Mouse (Mus musculus) MEL (cell line): Measurements from ENCODE around the gene Klhl22. TPM values are rescaled to one million over a fixed set of nuclear protein-coding genes. Genes with fewer than 3 reads are reported as not detected.

ENCODE experiments used
- DNase-seq: peaks from one replicate; pipeline ENCODE4 v3.0.0; 2011; ENCODE audit warnings: low read depth, low spot score
- H3K27ac ChIP-seq: 2 replicates; pipeline ENCODE4 v1.5.1; 2012; ENCODE audit warnings: low read depth, mild to moderate bottlenecking, control low read depth, low read length, moderate library complexity; ENCODE audit not compliant: control insufficient read depth
- H3K27me3 ChIP-seq, 2 experiments: fragments of 150-350 bp in 1 of 2; sonication (generic) in 1 of 2; 2 replicates each; pipeline ENCODE4 v1.6.1; 2012; ENCODE audit warnings: low read length in 2 of 2, mild to moderate bottlenecking in 2 of 2, improper control_type of control experiment in 1 of 2, moderate library complexity in 1 of 2; ENCODE audit not compliant: insufficient read depth in 2 of 2, control insufficient read depth in 1 of 2
- H3K36me3 ChIP-seq, 2 experiments: 2 replicates each; pipeline ENCODE4 v1.6.1; 2012 to 2014; ENCODE audit warnings: low read length in 2 of 2, improper control_type of control experiment in 1 of 2, inconsistent platforms in 1 of 2, mild to moderate bottlenecking in 1 of 2; ENCODE audit not compliant: insufficient read depth in 2 of 2, control insufficient read depth in 1 of 2
- H3K4me1 ChIP-seq, 2 experiments: fragments of 150-350 bp in 1 of 2; sonication (generic) in 1 of 2; 2 replicates each; pipeline ENCODE4 v1.6.1; 2012; ENCODE audit warnings: low read length in 2 of 2, improper control_type of control experiment in 1 of 2, mild to moderate bottlenecking in 1 of 2; ENCODE audit not compliant: insufficient read depth in 2 of 2, control insufficient read depth in 1 of 2
- H3K4me3 ChIP-seq, 2 experiments: fragments of 150-350 bp in 1 of 2; sonication (generic) in 1 of 2; 2 replicates each; pipeline ENCODE4 v1.5.1; 2012; ENCODE audit warnings: low read depth in 2 of 2, low read length in 2 of 2, mild to moderate bottlenecking in 2 of 2, moderate library complexity in 2 of 2, control low read depth in 1 of 2, improper control_type of control experiment in 1 of 2; ENCODE audit not compliant: control insufficient read depth in 1 of 2, insufficient read depth in 1 of 2
- H3K79me2 ChIP-seq: 2 replicates; pipeline ENCODE4 v1.6.1; 2012; ENCODE audit warnings: mild to moderate bottlenecking, low read length, moderate library complexity; ENCODE audit not compliant: control insufficient read depth, poor library complexity, insufficient read depth
- H3K9ac ChIP-seq: 2 replicates; pipeline ENCODE4 v1.6.1; 2012; ENCODE audit warnings: low read depth, mild to moderate bottlenecking, control low read depth, low read length, moderate library complexity; ENCODE audit not compliant: control insufficient read depth, poor library complexity, severe bottlenecking
- H3K9me3 ChIP-seq: fragments of 150-350 bp; sonication (generic); replicated peaks from 2 replicates; pipeline ENCODE4 v1.6.1; 2012; ENCODE audit warnings: mild to moderate bottlenecking, low read length, improper control_type of control experiment, moderate library complexity; ENCODE audit not compliant: insufficient read depth
- BHLHE40 ChIP-seq: IDR thresholded peaks from 2 replicates; pipeline ENCODE4 v1.6.1; 2012; ENCODE audit warnings: low read depth, mild to moderate bottlenecking, inconsistent platforms, low read length, improper control_type of control experiment, borderline replicate concordance
- CHD2 ChIP-seq: IDR thresholded peaks from 2 replicates; pipeline ENCODE4 v1.6.1; 2011; ENCODE audit warnings: low read length, improper control_type of control experiment
- CTCF ChIP-seq, 3 experiments: IDR thresholded peaks in 2 of 3; conservative IDR thresholded peaks in 1 of 3; 2 replicates each; pipeline ENCODE4 v1.5.1; 2011 to 2012; ENCODE audit warnings: low read length in 3 of 3, low read depth in 2 of 3, mild to moderate bottlenecking in 2 of 3, improper control_type of control experiment in 1 of 3, inconsistent platforms in 1 of 3, mixed read lengths in 1 of 3, moderate library complexity in 1 of 3; ENCODE audit not compliant: control insufficient read depth in 1 of 3, insufficient read depth in 1 of 3, poor library complexity in 1 of 3, severe bottlenecking in 1 of 3
- E2F4 ChIP-seq: IDR thresholded peaks from 2 replicates; pipeline ENCODE4 v1.6.1; 2011; ENCODE audit warnings: low read depth, low read length, improper control_type of control experiment, borderline replicate concordance
- EP300 ChIP-seq, 2 experiments: IDR thresholded peaks; 2 replicates each; pipeline ENCODE4 v1.6.1; 2011; ENCODE audit warnings: improper control_type of control experiment in 2 of 2, low read length in 2 of 2, low read depth in 1 of 2, mild to moderate bottlenecking in 1 of 2
- ETS1 ChIP-seq: IDR thresholded peaks from 2 replicates; pipeline ENCODE4 v1.6.1; 2012; ENCODE audit warnings: low read depth, mild to moderate bottlenecking, inconsistent platforms, low read length, improper control_type of control experiment, moderate library complexity
- GABPA ChIP-seq: IDR thresholded peaks from 2 replicates; pipeline ENCODE4 v1.6.1; 2012; ENCODE audit warnings: low read depth, mild to moderate bottlenecking, inconsistent platforms, low read length, improper control_type of control experiment, moderate library complexity
- MAFK ChIP-seq: IDR thresholded peaks from 2 replicates; pipeline ENCODE4 v1.6.1; 2011; ENCODE audit warnings: low read depth, mild to moderate bottlenecking, low read length, improper control_type of control experiment, borderline replicate concordance
- MAX ChIP-seq: IDR thresholded peaks from 2 replicates; pipeline ENCODE4 v1.6.1; 2011; ENCODE audit warnings: low read length, improper control_type of control experiment
- MAZ ChIP-seq: IDR thresholded peaks from 2 replicates; pipeline ENCODE4 v1.6.1; 2012; ENCODE audit warnings: low read depth, mild to moderate bottlenecking, inconsistent platforms, low read length, improper control_type of control experiment
- MEF2A ChIP-seq: IDR thresholded peaks from 2 replicates; pipeline ENCODE4 v1.6.1; 2014; ENCODE audit warnings: low read depth, mild to moderate bottlenecking, inconsistent platforms, low read length, improper control_type of control experiment; ENCODE audit not compliant: poor library complexity, insufficient replicate concordance, severe bottlenecking; ENCODE audit errors: extremely low read depth
- MXI1 ChIP-seq: IDR thresholded peaks from 2 replicates; pipeline ENCODE4 v1.6.1; 2011; ENCODE audit warnings: mild to moderate bottlenecking, low read depth, low read length, improper control_type of control experiment
- MYB ChIP-seq: IDR thresholded peaks from 2 replicates; pipeline ENCODE4 v1.6.1; 2011; ENCODE audit warnings: mild to moderate bottlenecking, low read depth, low read length, improper control_type of control experiment
- MYC ChIP-seq: IDR thresholded peaks from 2 replicates; pipeline ENCODE4 v1.6.1; 2011; ENCODE audit warnings: low read depth, mild to moderate bottlenecking, low read length, improper control_type of control experiment, moderate library complexity
- NELFE ChIP-seq: IDR thresholded peaks from 2 replicates; pipeline ENCODE4 v1.6.1; 2011; ENCODE audit warnings: low read depth, low read length, improper control_type of control experiment
- POLR2A ChIP-seq, 2 experiments: IDR thresholded peaks; 2 replicates each; pipeline ENCODE4 v1.6.1; 2011 to 2012; ENCODE audit warnings: low read length in 2 of 2, mild to moderate bottlenecking in 2 of 2, control low read depth in 1 of 2, improper control_type of control experiment in 1 of 2, low read depth in 1 of 2, moderate library complexity in 1 of 2; ENCODE audit not compliant: control insufficient read depth in 1 of 2, insufficient read depth in 1 of 2, poor library complexity in 1 of 2
- POLR2AphosphoS2 ChIP-seq: IDR thresholded peaks from 2 replicates; pipeline ENCODE4 v1.6.1; 2011; ENCODE audit warnings: low read length, improper control_type of control experiment
- POLR2AphosphoS5 ChIP-seq: IDR thresholded peaks from 2 replicates; pipeline ENCODE4 v1.6.1; 2012; ENCODE audit warnings: low read depth, borderline replicate concordance, mild to moderate bottlenecking, inconsistent platforms, low read length, moderate library complexity, mixed read lengths
- RAD21 ChIP-seq: IDR thresholded peaks from 2 replicates; pipeline ENCODE4 v1.6.1; 2011; ENCODE audit warnings: mild to moderate bottlenecking, low read depth, low read length, improper control_type of control experiment
- RCOR1 ChIP-seq: IDR thresholded peaks from 2 replicates; pipeline ENCODE4 v1.6.1; 2012; ENCODE audit warnings: low read depth, mild to moderate bottlenecking, inconsistent platforms, low read length, improper control_type of control experiment
- SIN3A ChIP-seq: IDR thresholded peaks from 2 replicates; pipeline ENCODE4 v1.6.1; 2012; ENCODE audit warnings: low read length, improper control_type of control experiment, inconsistent platforms
- SMC3 ChIP-seq: IDR thresholded peaks from 2 replicates; pipeline ENCODE4 v1.6.1; 2011; ENCODE audit warnings: low read depth, low read length, improper control_type of control experiment
- UBTF ChIP-seq: IDR thresholded peaks from 2 replicates; pipeline ENCODE4 v1.6.1; 2012; ENCODE audit warnings: low read depth, mild to moderate bottlenecking, inconsistent platforms, low read length, improper control_type of control experiment, moderate library complexity, borderline replicate concordance; ENCODE audit not compliant: insufficient read depth
- USF2 ChIP-seq, 2 experiments: IDR thresholded peaks; 2 replicates each; pipeline ENCODE4 v1.6.1; 2011 to 2012; ENCODE audit warnings: improper control_type of control experiment in 2 of 2, low read length in 2 of 2, borderline replicate concordance in 1 of 2, inconsistent platforms in 1 of 2, low read depth in 1 of 2, mild to moderate bottlenecking in 1 of 2; ENCODE audit not compliant: insufficient read depth in 1 of 2
- ZMIZ1 ChIP-seq: IDR thresholded peaks from 2 replicates; pipeline ENCODE4 v1.6.1; 2012; ENCODE audit warnings: low read depth, mild to moderate bottlenecking, inconsistent platforms, low read length, improper control_type of control experiment, moderate library complexity
- polyA plus RNA-seq, 2 experiments: library from polyadenylated mRNA; stranded (reverse) in 1 of 2; unstranded in 1 of 2; fragments of >175 nt in 1 of 2; fragments of >200 nt in 1 of 2; gene quantifications; 2 replicates each; pipeline versions ENCODE4 v1.2.1 to v1.2.4; 2012; ENCODE audit warnings: low replicate concordance in 2 of 2, low read depth in 1 of 2; ENCODE audit not compliant: insufficient read length in 2 of 2, insufficient read depth in 1 of 2, missing spikeins in 1 of 2
- total RNA-seq: library from RNA; depleted of rRNA; stranded (reverse); fragments of 300-350 nt; gene quantifications from 2 replicates; pipeline ENCODE4 v1.2.3, GENCODE M21; 2012

Gene Klhl22
- total and polyA plus RNA-seq, 3 experiments, result 82.4 to 191 (median 97.0) TPM

DNA sequence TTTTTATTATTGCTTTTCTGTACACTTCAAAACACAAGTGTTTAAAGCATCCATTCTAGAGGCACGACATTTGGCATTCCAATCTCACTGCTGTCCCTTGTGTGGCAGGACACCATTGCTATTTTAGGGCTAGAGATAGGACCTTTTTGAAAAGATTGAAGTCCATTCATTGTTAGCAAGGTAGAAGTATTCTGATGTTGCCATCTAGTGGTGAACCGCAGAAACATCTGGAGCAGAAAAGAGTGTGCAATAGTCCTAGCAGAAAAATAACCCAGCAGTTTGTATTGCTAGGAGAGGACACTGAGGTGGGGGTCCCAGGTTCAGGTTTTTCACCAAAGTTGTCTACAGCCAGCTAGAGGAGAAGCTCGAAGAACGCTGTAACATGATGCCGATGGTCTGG, 52.7 kb downstream of the Klhl22 start (continued):
- TF ChIP-seq MYC, result peak; percentile 30; the same call in 1 of the 2 replicates
- no peak for TF ChIP-seq MYB
- no peak for TF ChIP-seq EP300 (IDR thresholded peaks at IDR 0.05; ENCODE audit: low read depth in 1 of 2, low read length in 2 of 2)
- no peak for TF ChIP-seq MAFK
- no peak for TF ChIP-seq E2F4
- no peak for TF ChIP-seq NELFE
- TF ChIP-seq ETS1, result no peak
- no peak for TF ChIP-seq UBTF
- TF ChIP-seq, all 39 proteins: peak for 8

DNA sequence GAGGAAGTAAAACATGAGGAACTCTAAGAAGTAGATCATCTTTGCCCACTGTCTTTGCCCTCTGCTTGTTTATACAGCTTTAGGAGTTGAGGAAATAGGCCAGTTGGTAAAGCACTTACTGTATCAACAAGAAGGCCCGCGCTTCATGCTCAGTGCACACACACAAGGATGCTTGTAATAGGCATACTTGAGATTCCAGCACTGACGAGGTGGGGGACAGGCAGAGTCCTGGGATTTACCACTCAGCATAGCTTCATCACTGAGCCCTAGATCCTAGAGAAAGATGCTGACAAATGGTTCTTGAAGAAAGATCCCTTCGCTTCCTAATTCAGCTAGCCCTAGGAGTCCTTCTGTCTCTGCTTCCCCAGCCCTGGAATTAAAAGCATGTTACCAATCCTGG, 53.8 kb downstream of the Klhl22 start:
- DNase-seq, result no peak
- no peaks in the 10 kb centered on the region; a peak in 1 of 4 replicates for H3K36me3 ChIP-seq
- H3K27ac ChIP-seq, result no peak overlapping the region
- no peak overlapping the region for H3K9ac ChIP-seq
- no peaks in the 10 kb centered on the region for H3K27me3 ChIP-seq
- H3K4me3 ChIP-seq, result no peak overlapping the region
- no peaks in the 10 kb centered on the region for H3K79me2 ChIP-seq
- TF ChIP-seq RCOR1 (no peak), MEF2A (no peak), MXI1 (no peak)
- H3K9me3 ChIP-seq, result no peaks in the 10 kb centered on the region
- peaks cover 0 to 6% of the 10 kb centered on the region in 2 experiments; a peak in 1 of 4 replicates for H3K4me1 ChIP-seq

DNA sequence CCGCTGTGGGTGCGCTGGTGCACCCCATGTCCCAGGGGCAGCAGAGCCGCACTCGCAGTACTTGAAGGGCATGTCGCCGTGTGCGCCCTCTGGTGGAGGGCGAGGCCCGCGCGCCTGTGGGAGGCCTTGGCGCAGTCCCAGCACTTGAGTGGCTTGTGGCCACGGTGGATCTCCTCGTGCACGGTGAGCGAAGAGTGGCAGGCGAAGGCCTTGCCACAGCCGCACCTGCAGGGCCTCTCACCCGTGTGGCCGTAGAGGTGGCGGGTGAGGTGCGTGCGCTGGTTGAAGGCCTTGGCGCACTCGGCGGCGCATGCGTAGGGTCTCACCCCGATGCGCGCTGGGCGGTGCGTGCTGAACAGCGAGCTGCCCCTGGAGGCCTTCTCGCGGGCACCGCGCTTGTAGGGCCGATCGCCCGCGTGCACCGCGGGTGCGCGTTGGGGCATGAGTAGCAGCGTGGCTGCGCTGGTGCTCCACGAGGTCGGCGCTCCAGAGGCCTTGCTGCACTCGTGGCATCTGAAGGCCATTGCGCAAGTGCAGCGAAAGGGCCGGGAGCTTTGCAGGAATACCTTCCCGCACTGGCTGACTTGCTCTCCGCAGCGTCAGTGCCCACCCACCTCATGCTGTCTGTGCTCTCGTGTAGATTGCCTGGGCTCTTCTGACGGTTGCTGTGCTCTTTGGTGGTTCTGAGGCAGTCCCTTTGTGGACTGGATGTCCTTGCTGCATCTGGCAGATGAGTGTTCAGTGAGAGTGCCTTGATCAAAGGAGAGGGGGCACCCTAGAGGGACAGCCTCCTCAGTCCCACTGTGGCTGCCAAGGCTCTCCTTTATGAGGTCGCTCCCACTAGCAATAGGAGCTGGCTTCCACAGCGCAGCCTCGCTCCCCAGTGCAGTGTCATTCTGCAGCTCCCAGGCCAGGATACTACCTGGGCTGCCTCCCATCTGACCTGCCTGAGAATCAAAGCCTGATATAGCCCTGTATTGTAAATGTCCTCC, 56.3 kb downstream of the Klhl22 start:
- peak overlapping the region; percentile 41 to 49 for H3K4me3 ChIP-seq
- DNase-seq, result peak; percentile 89
- no peak overlapping the region for H3K27ac ChIP-seq
- H3K36me3 ChIP-seq, result no peaks in the 10 kb centered on the region
- H3K79me2 ChIP-seq, result no peaks in the 10 kb centered on the region
- H3K4me1 ChIP-seq, result 0 out of 4 replicates have a peak, but pooled peaks cover 0 to 2% of the 10 kb centered on the region in 2 experiments
- peak overlapping the region; percentile 62 for H3K9ac ChIP-seq
- H3K9me3 ChIP-seq, result no peaks in the 10 kb centered on the region
- no peaks in the 10 kb centered on the region for H3K27me3 ChIP-seq
- no peak for TF ChIP-seq BHLHE40
- TF ChIP-seq ZMIZ1, result 0 out of 2 replicates have a peak, but pooled peaks have one; percentile 21
- 0 out of 2 replicates have a peak, but pooled peaks have one; percentile 38 for TF ChIP-seq NELFE
- TF ChIP-seq MYC, result peak; percentile 35; the same call in 1 of the 2 replicates
- peak; percentile 34 for TF ChIP-seq RAD21
- TF ChIP-seq MAZ, result no peak
- no peak for TF ChIP-seq POLR2AphosphoS5
- no peak for TF ChIP-seq POLR2AphosphoS2
- no peak for TF ChIP-seq USF2 (IDR thresholded peaks at IDR 0.05; ENCODE audit: borderline replicate concordance in 1 of 2, insufficient read depth in 1 of 2, low read depth in 1 of 2, low read length in 2 of 2)
- TF ChIP-seq GABPA, result no peak
- no peak for TF ChIP-seq MYB
- no peak for TF ChIP-seq E2F4
- TF ChIP-seq CHD2, result no peak
- peak; percentile 83 to 90 (median 85) for TF ChIP-seq CTCF (IDR thresholded peaks at IDR 0.05 in 2 of 3, conservative IDR thresholded peaks at IDR 0.05 in 1 of 3; ENCODE audit: control insufficient read depth in 1 of 3, insufficient read depth in 1 of 3, low read depth in 2 of 3, low read length in 3 of 3, poor library complexity in 1 of 3, severe bottlenecking in 1 of 3)
- peak; percentile 52 to 86 for TF ChIP-seq POLR2A (IDR thresholded peaks at IDR 0.05; ENCODE audit: control insufficient read depth in 1 of 2, insufficient read depth in 1 of 2, low read depth in 1 of 2, low read length in 2 of 2, poor library complexity in 1 of 2)
- TF ChIP-seq UBTF, result no peak
- peak; percentile 76 for TF ChIP-seq SMC3
- peak; percentile 66; the same call in 1 of the 2 replicates for TF ChIP-seq MAX
- TF ChIP-seq SIN3A, result peak; percentile 24; the same call in 1 of the 2 replicates
